Mouse (Mus musculus) megakaryocyte, embryonic 14.5 days (primary cell): Measurements from ENCODE around the gene Tmem234. TPM values are rescaled to one million over a fixed set of nuclear protein-coding genes. Genes with fewer than 3 reads are reported as not detected.

Experiments
- H3K27me3 ChIP-seq: replicated peaks from 2 replicates; pipeline ENCODE3; 2012; ENCODE audit warnings: inconsistent platforms
- H3K36me3 ChIP-seq: replicated peaks from 2 replicates; pipeline ENCODE3; 2012; ENCODE audit warnings: low read length, inconsistent platforms, mixed read lengths
- H3K4me1 ChIP-seq: 2 replicates; pipeline ENCODE4 v1.6.1; 2012; ENCODE audit warnings: inconsistent platforms
- H3K4me3 ChIP-seq: replicated peaks from 2 replicates; pipeline ENCODE3; 2012; ENCODE audit warnings: moderate library complexity, mild to moderate bottlenecking, inconsistent platforms
- H3K9me3 ChIP-seq: 2 replicates; pipeline ENCODE4 v1.6.1; 2012; ENCODE audit warnings: inconsistent platforms
- FLI1 ChIP-seq: IDR thresholded peaks from 2 replicates; pipeline ENCODE4 v1.6.1; 2012; ENCODE audit warnings: low read length, inconsistent platforms, mixed read lengths
- GATA1 ChIP-seq: IDR thresholded peaks from 3 replicates; pipeline ENCODE4 v1.6.1; 2012; ENCODE audit warnings: mixed read lengths, low read length, inconsistent platforms, borderline replicate concordance
- polyA plus RNA-seq: library from polyadenylated mRNA; stranded (reverse); fragments of >175 nt; gene quantifications from 2 replicates; pipeline ENCODE4 v1.2.3, GENCODE M21; 2012; ENCODE audit warnings: low replicate concordance; ENCODE audit not compliant: insufficient read depth

The Tmem234 gene
- polyA plus RNA-seq, 1 experiment: 305 TPM

GRCm38 (mm10) chr4:129610026-129610425 is 9.6 kb downstream of the Tmem234 start:
- no peaks in the 10 kb centered on the region for H3K27me3 ChIP-seq
- no peak for TF ChIP-seq GATA1
- no peak for TF ChIP-seq FLI1
- H3K9me3 ChIP-seq: no peaks in the 10 kb centered on the region
- no peak overlapping the region for H3K4me3 ChIP-seq
- H3K4me1 ChIP-seq: peaks cover 16% of the 10 kb centered on the region
- H3K36me3 ChIP-seq: peaks cover 90% of the 10 kb centered on the region

GRCm38 (mm10) chr4:129610472-129610871 is 10.0 kb downstream of the Tmem234 start:
- H3K36me3 ChIP-seq: peaks cover 87% of the 10 kb centered on the region
- no peak for TF ChIP-seq FLI1
- no peak for TF ChIP-seq GATA1
- H3K9me3 ChIP-seq: no peaks in the 10 kb centered on the region
- H3K4me3 ChIP-seq: no peak overlapping the region
- H3K27me3 ChIP-seq: no peaks in the 10 kb centered on the region
- H3K4me1 ChIP-seq: peaks cover 16% of the 10 kb centered on the region

GRCm38 (mm10) chr4:129614093-129614492 is 13.6 kb downstream of the Tmem234 start, which contains the start of gene Dcdc2b:
Gene Dcdc2b (minus strand): TSS chr4:129614257.
- Histone ChIP-seq H3K27me3 (no peaks in the 10 kb centered on the region), H3K9me3 (no peaks in the 10 kb centered on the region), H3K4me1 (peaks cover 25% of the 10 kb centered on the region), H3K36me3 (peaks cover 76% of the 10 kb centered on the region), H3K4me3 (no peak within 1 kb of the TSS)
- TF ChIP-seq GATA1 (no peak), FLI1 (no peak)

- TF ChIP-seq GATA1 (no peak), FLI1 (no peak)
- Histone ChIP-seq H3K36me3 (peaks cover 69% of the 10 kb centered on the region), H3K4me3 (no peak overlapping the region), H3K4me1 (peaks cover 35% of the 10 kb centered on the region), H3K27me3 (no peaks in the 10 kb centered on the region), H3K9me3 (no peaks in the 10 kb centered on the region)
Observed at GRCm38 (mm10) chr4:129615801-129616290, 15.4 kb downstream of the Tmem234 start.

- no peaks in the 10 kb centered on the region for H3K27me3 ChIP-seq
- H3K4me1 ChIP-seq: peaks cover 40% of the 10 kb centered on the region
- H3K4me3 ChIP-seq: no peak overlapping the region
- TF ChIP-seq GATA1: no peak
- no peak for TF ChIP-seq FLI1
- H3K9me3 ChIP-seq: no peaks in the 10 kb centered on the region
- peaks cover 69% of the 10 kb centered on the region for H3K36me3 ChIP-seq
Observed at GRCm38 (mm10) chr4:129616631-129617030, 16.2 kb downstream of the Tmem234 start.

GRCm38 (mm10) chr4:129617121-129617641 is 16.7 kb downstream of the Tmem234 start:
- TF ChIP-seq FLI1 (no peak), GATA1 (no peak)
- H3K27me3 ChIP-seq: no peaks in the 10 kb centered on the region
- peak overlapping the region; percentile 5 for H3K4me3 ChIP-seq
- no peaks in the 10 kb centered on the region for H3K9me3 ChIP-seq
- peaks cover 46% of the 10 kb centered on the region for H3K4me1 ChIP-seq
- peaks cover 68% of the 10 kb centered on the region for H3K36me3 ChIP-seq

GRCm38 (mm10) chr4:129618031-129618430 is 17.6 kb downstream of the Tmem234 start:
- TF ChIP-seq FLI1 (no peak), GATA1 (no peak)
- peaks cover 61% of the 10 kb centered on the region for H3K36me3 ChIP-seq
- H3K9me3 ChIP-seq: no peaks in the 10 kb centered on the region
- H3K4me3 ChIP-seq: peak overlapping the region; percentile 99
- no peaks in the 10 kb centered on the region for H3K27me3 ChIP-seq
- peaks cover 54% of the 10 kb centered on the region for H3K4me1 ChIP-seq

GRCm38 (mm10) chr4:129618786-129619691 is 18.6 kb downstream of the Tmem234 start, which contains the start of gene Iqcc:
Gene Iqcc (minus strand): TSS chr4:129619099.
- Histone ChIP-seq H3K4me3 (peak within 1 kb of the TSS; percentile 99), H3K36me3 (peaks cover 52% of the 10 kb centered on the region), H3K9me3 (no peaks in the 10 kb centered on the region), H3K27me3 (no peaks in the 10 kb centered on the region), H3K4me1 (peaks cover 58% of the 10 kb centered on the region)
- no peak for TF ChIP-seq GATA1
- TF ChIP-seq FLI1: no peak

GRCm38 (mm10) chr4:129620419-129621282 is 20.2 kb downstream of the Tmem234 start:
- peaks cover 44% of the 10 kb centered on the region for H3K36me3 ChIP-seq
- H3K4me1 ChIP-seq: peaks cover 72% of the 10 kb centered on the region
- no peaks in the 10 kb centered on the region for H3K9me3 ChIP-seq
- no peak for TF ChIP-seq FLI1
- TF ChIP-seq GATA1: no peak
- no peaks in the 10 kb centered on the region for H3K27me3 ChIP-seq
- H3K4me3 ChIP-seq: peak overlapping the region; percentile 20
